Mouse (Mus musculus): ENCODE data around the gene Prickle2. TPM values are rescaled to one million over a fixed set of nuclear protein-coding genes. Genes with fewer than 3 reads are reported as not detected.

The Prickle2 gene
- polyA plus RNA-seq, 1 experiment from 2014 or later: 5.0 TPM

- H3K36me3 ChIP-seq (ENCODE audit: control insufficient read depth, insufficient read depth, low read length): no peaks in the 10 kb centered on the region
- no peak overlapping the region for H3K9ac ChIP-seq (ENCODE audit: low read length)
- H3K27ac ChIP-seq (replicated peaks; ENCODE audit: low read depth, low read length): no peak overlapping the region
- 0 out of 2 replicates have a peak, but pooled peaks cover 5% of the 10 kb centered on the region for H3K4me1 ChIP-seq (ENCODE audit: control insufficient read depth, insufficient read depth, low read length)
- no peaks in the 10 kb centered on the region for H3K27me3 ChIP-seq (ENCODE audit: control insufficient read depth, insufficient read depth, low read length)
- no peak overlapping the region for H3K4me2 ChIP-seq (ENCODE audit: low read depth, severe bottlenecking)
- H3K4me3 ChIP-seq (ENCODE audit: low read depth, low read length): no peak overlapping the region
- WGBS: 73% methylated on average over 5 of the region's 5 CpGs
- DNase-seq (ENCODE audit: low spot score): no peak
- no peaks in the 10 kb centered on the region for H3K9me3 ChIP-seq (ENCODE audit: control insufficient read depth, low read length)
- no peak for ATAC-seq (ENCODE audit: insufficient number of reproducible peaks, low FRiP score, low TSS enrichment, low read depth)
These were observed 20.2 kb upstream of the Prickle2 start for GRCm38 (mm10) chr6:92726121-92726520.

GRCm38 (mm10) chr6:92724394-92724793, 18.4 kb upstream of the Prickle2 start:
- Histone ChIP-seq H3K27me3 (ENCODE audit: control insufficient read depth, insufficient read depth, low read length) (no peaks in the 10 kb centered on the region), H3K9me3 (ENCODE audit: control insufficient read depth, low read length) (no peaks in the 10 kb centered on the region), H3K4me2 (ENCODE audit: low read depth, severe bottlenecking) (no peak overlapping the region), H3K27ac (replicated peaks; ENCODE audit: low read depth, low read length) (no peak overlapping the region), H3K36me3 (ENCODE audit: control insufficient read depth, insufficient read depth, low read length) (no peaks in the 10 kb centered on the region), H3K4me1 (ENCODE audit: control insufficient read depth, insufficient read depth, low read length) (0 out of 2 replicates have a peak, but pooled peaks cover 5% of the 10 kb centered on the region), H3K4me3 (ENCODE audit: low read depth, low read length) (no peak overlapping the region), H3K9ac (ENCODE audit: low read length) (no peak overlapping the region)
- DNase-seq (ENCODE audit: low spot score): no peak
- WGBS: 77% methylated on average over 2 of the region's 2 CpGs
- ATAC-seq (ENCODE audit: insufficient number of reproducible peaks, low FRiP score, low TSS enrichment, low read depth): no peak

GRCm38 (mm10) chr6:92715806-92716205, 9.9 kb upstream of the Prickle2 start:
- Histone ChIP-seq H3K27ac (replicated peaks; ENCODE audit: low read depth, low read length) (no peak overlapping the region), H3K27me3 (ENCODE audit: control insufficient read depth, insufficient read depth, low read length) (no peaks in the 10 kb centered on the region), H3K36me3 (ENCODE audit: control insufficient read depth, insufficient read depth, low read length) (no peaks in the 10 kb centered on the region), H3K4me1 (ENCODE audit: control insufficient read depth, insufficient read depth, low read length) (0 out of 2 replicates have a peak, but pooled peaks cover 2% of the 10 kb centered on the region), H3K9ac (ENCODE audit: low read length) (no peak overlapping the region), H3K4me3 (ENCODE audit: low read depth, low read length) (no peak overlapping the region), H3K9me3 (ENCODE audit: control insufficient read depth, low read length) (no peaks in the 10 kb centered on the region), H3K4me2 (ENCODE audit: low read depth, severe bottlenecking) (no peak overlapping the region)
- ATAC-seq (ENCODE audit: insufficient number of reproducible peaks, low FRiP score, low TSS enrichment, low read depth): no peak
- DNase-seq (ENCODE audit: low spot score): peak; percentile 29
- 8% methylated on average over 3 of the region's 3 CpGs for WGBS

- Histone ChIP-seq H3K4me1 (ENCODE audit: control insufficient read depth, insufficient read depth, low read length) (0 out of 2 replicates have a peak, but pooled peaks cover 2% of the 10 kb centered on the region), H3K4me2 (ENCODE audit: low read depth, severe bottlenecking) (no peak overlapping the region), H3K27me3 (ENCODE audit: control insufficient read depth, insufficient read depth, low read length) (no peaks in the 10 kb centered on the region), H3K9me3 (ENCODE audit: control insufficient read depth, low read length) (no peaks in the 10 kb centered on the region), H3K4me3 (ENCODE audit: low read depth, low read length) (no peak overlapping the region), H3K27ac (replicated peaks; ENCODE audit: low read depth, low read length) (no peak overlapping the region), H3K36me3 (ENCODE audit: control insufficient read depth, insufficient read depth, low read length) (no peaks in the 10 kb centered on the region), H3K9ac (ENCODE audit: low read length) (no peak overlapping the region)
- DNase-seq (ENCODE audit: low spot score) (no peak), ATAC-seq (ENCODE audit: insufficient number of reproducible peaks, low FRiP score, low TSS enrichment, low read depth) (no peak)
- WGBS: 89% methylated on average over 4 of the region's 4 CpGs
These were observed 8.8 kb upstream of the Prickle2 start for GRCm38 (mm10) chr6:92714748-92715147.

- WGBS: 63% methylated on average over 4 of the region's 4 CpGs
- no peak overlapping the region for H3K4me2 ChIP-seq (ENCODE audit: low read depth, severe bottlenecking)
- DNase-seq (ENCODE audit: low spot score) (no peak), ATAC-seq (ENCODE audit: insufficient number of reproducible peaks, low FRiP score, low TSS enrichment, low read depth) (no peak)
- H3K9me3 ChIP-seq (ENCODE audit: control insufficient read depth, low read length): no peaks in the 10 kb centered on the region
- H3K27ac ChIP-seq (replicated peaks; ENCODE audit: low read depth, low read length): no peak overlapping the region
- no peaks in the 10 kb centered on the region for H3K27me3 ChIP-seq (ENCODE audit: control insufficient read depth, insufficient read depth, low read length)
- no peak overlapping the region for H3K4me3 ChIP-seq (ENCODE audit: low read depth, low read length)
- H3K4me1 ChIP-seq (ENCODE audit: control insufficient read depth, insufficient read depth, low read length): peaks cover 12% of the 10 kb centered on the region
- H3K36me3 ChIP-seq (ENCODE audit: control insufficient read depth, insufficient read depth, low read length): no peaks in the 10 kb centered on the region
- no peak overlapping the region for H3K9ac ChIP-seq (ENCODE audit: low read length)
These were observed 2.2 kb upstream of the Prickle2 start for GRCm38 (mm10) chr6:92708137-92708536.

- 1% methylated on average over 39 of the region's 39 CpGs for WGBS
- DNase-seq (ENCODE audit: low spot score) (peak; percentile 64), ATAC-seq (ENCODE audit: insufficient number of reproducible peaks, low FRiP score, low TSS enrichment, low read depth) (peak; percentile 48)
- Histone ChIP-seq H3K36me3 (ENCODE audit: control insufficient read depth, insufficient read depth, low read length) (no peaks in the 10 kb centered on the region), H3K27me3 (ENCODE audit: control insufficient read depth, insufficient read depth, low read length) (no peaks in the 10 kb centered on the region), H3K4me2 (ENCODE audit: low read depth, severe bottlenecking) (peak overlapping the region; percentile 57), H3K4me3 (ENCODE audit: low read depth, low read length) (peak overlapping the region; percentile 62), H3K4me1 (ENCODE audit: control insufficient read depth, insufficient read depth, low read length) (peaks cover 12% of the 10 kb centered on the region), H3K9me3 (ENCODE audit: control insufficient read depth, low read length) (no peaks in the 10 kb centered on the region), H3K27ac (replicated peaks; ENCODE audit: low read depth, low read length) (peak overlapping the region; percentile 73), H3K9ac (ENCODE audit: low read length) (peak overlapping the region; percentile 74)
These were observed 406 bp downstream of the Prickle2 start for GRCm38 (mm10) chr6:92705353-92706144.

GRCm38 (mm10) chr6:92704810-92705209, 1.1 kb downstream of the Prickle2 start:
- Histone ChIP-seq H3K4me3 (ENCODE audit: low read depth, low read length) (peak overlapping the region; percentile 62), H3K4me2 (ENCODE audit: low read depth, severe bottlenecking) (peak overlapping the region; percentile 57), H3K9me3 (ENCODE audit: control insufficient read depth, low read length) (no peaks in the 10 kb centered on the region), H3K27ac (replicated peaks; ENCODE audit: low read depth, low read length) (peak overlapping the region; percentile 73), H3K4me1 (ENCODE audit: control insufficient read depth, insufficient read depth, low read length) (peaks cover 15% of the 10 kb centered on the region), H3K9ac (ENCODE audit: low read length) (0 out of 2 replicates have a peak overlapping the region, but pooled peaks have one; percentile 45), H3K36me3 (ENCODE audit: control insufficient read depth, insufficient read depth, low read length) (no peaks in the 10 kb centered on the region), H3K27me3 (ENCODE audit: control insufficient read depth, insufficient read depth, low read length) (no peaks in the 10 kb centered on the region)
- ATAC-seq (ENCODE audit: insufficient number of reproducible peaks, low FRiP score, low TSS enrichment, low read depth) (peak; percentile 80), DNase-seq (ENCODE audit: low spot score) (peak; percentile 78)
- WGBS: 8% methylated on average over 9 of the region's 9 CpGs

GRCm38 (mm10) chr6:92699491-92700209, 6.3 kb downstream of the Prickle2 start:
- H3K9me3 ChIP-seq (ENCODE audit: control insufficient read depth, low read length): no peaks in the 10 kb centered on the region
- ATAC-seq (ENCODE audit: insufficient number of reproducible peaks, low FRiP score, low TSS enrichment, low read depth) (peak; percentile 54; the same call in 1 of the 2 replicates), DNase-seq (ENCODE audit: low spot score) (peak; percentile 58)
- no peak overlapping the region for H3K9ac ChIP-seq (ENCODE audit: low read length)
- peaks cover 20% of the 10 kb centered on the region for H3K4me1 ChIP-seq (ENCODE audit: control insufficient read depth, insufficient read depth, low read length)
- WGBS: 8% methylated on average over 3 of the region's 3 CpGs
- no peak overlapping the region for H3K4me3 ChIP-seq (ENCODE audit: low read depth, low read length)
- H3K27ac ChIP-seq (replicated peaks; ENCODE audit: low read depth, low read length): 0 out of 2 replicates have a peak overlapping the region, but pooled peaks have one; percentile 9
- H3K4me2 ChIP-seq (ENCODE audit: low read depth, severe bottlenecking): no peak overlapping the region
- H3K36me3 ChIP-seq (ENCODE audit: control insufficient read depth, insufficient read depth, low read length): no peaks in the 10 kb centered on the region
- H3K27me3 ChIP-seq (ENCODE audit: control insufficient read depth, insufficient read depth, low read length): no peaks in the 10 kb centered on the region
